Mouse (Mus musculus) bone marrow macrophage, adult 2 months (primary cell): ENCODE results near the gene Pygb.

Source experiments
- CTCF ChIP-seq: IDR thresholded peaks from 2 replicates; pipeline ENCODE4 v1.5.1; 2012; ENCODE audit warnings: low read depth, mild to moderate bottlenecking, low read length, moderate library complexity
- POLR2A ChIP-seq: IDR thresholded peaks from 2 replicates; pipeline ENCODE4 v1.6.1; 2012; ENCODE audit warnings: mild to moderate bottlenecking, low read depth, low read length, borderline replicate concordance

- TF ChIP-seq CTCF (no peak), POLR2A (no peak)
These were observed 61.0 kb downstream of the Pygb start for GRCm38 (mm10) chr2:150847436-150847995.
